Mouse (Mus musculus) c-Kit-positive CD71-negative TER-119-negative erythroid progenitor cells, embryonic 14.5 days (primary cell): ENCODE measurements at regions not wholly inside any gene's neighbourhood (a gene's known extent, or its start where the extent isn't known, plus 50 kb on each side); places are given as distances from the start of the nearest gene placed in this dataset.

ENCODE experiments used
- DNase-seq: peaks from one replicate; pipeline ENCODE4 v3.0.0-alpha.2; 2013; ENCODE audit warnings: low read depth

DNA sequence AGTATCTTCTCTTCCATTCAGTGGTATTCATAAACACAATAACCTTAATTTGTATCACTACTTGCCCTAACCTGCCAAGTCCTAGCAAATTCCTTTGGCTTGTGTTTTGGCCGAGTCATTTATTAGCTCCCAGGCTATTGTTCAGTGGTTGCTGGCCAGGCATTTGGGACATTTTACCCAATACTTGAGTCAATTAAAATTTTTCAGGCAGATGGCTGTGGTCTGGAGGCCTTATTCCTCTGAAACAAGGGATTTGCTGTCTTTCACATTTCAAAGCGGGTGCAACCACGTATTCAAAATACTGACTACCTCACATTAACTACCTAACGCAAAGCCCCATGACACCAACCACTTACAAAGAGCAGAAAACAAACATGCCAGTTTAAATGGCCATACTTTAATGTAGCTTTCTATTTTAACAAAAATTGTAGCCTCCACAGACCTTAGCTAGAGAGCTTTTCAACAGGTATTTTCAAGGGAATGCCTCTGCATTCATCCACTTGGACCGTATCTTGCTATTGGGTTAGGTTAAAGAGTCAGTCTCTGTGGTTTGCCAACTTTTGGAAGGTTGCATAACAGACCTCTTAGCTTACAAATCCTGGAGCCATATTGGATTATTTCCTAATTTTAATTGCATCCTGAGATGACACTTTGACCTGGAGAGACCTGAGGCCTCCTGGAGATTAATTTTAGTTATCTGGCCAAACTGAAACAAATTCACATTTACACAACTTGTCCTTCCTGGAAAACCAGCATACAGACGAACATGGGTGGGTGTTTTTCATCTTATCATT, 224.7 kb upstream of the Fam241a start:
- no peak for DNase-seq

DNA sequence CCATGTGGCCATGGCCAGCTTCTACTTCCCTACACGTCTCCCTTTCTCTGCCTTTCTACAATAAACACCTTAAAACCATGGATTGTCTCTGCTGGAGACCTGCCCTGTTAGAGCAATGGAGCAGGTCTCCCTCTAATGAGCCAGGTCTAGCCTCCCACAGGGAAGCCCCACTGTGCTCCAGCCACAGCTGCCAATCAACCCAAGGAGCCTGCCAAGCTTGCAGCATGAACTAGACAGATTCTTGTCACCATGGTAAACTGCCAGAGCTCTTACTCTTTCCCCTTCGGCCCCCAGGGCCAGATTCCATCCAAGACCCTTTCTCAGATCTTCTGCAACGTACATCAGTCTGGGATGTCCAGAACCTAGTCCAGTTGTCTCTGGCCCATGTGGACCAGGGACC, 217.1 kb upstream of the Fam241a start:
- DNase-seq = no peak

DNA sequence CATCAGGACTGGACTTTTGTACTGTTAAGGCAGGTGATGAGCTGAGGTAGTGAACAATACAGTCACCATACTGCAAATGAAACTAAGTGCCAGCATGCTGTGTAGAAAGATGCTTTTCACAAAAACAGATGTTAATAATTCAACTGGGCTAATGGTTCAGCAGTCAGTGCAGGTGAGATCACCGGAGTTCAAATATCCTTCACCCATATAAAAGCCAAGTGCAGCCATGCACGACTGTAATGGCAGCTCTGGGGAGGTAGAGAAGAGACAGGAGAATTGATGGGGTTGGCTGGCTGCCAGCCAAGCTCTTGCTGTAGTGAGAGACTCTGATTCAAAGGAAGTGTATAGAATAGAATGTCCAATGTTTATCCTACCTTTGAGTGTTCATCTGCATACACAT, 214.3 kb upstream of the Fam241a start:
- DNase-seq = no peak

DNA sequence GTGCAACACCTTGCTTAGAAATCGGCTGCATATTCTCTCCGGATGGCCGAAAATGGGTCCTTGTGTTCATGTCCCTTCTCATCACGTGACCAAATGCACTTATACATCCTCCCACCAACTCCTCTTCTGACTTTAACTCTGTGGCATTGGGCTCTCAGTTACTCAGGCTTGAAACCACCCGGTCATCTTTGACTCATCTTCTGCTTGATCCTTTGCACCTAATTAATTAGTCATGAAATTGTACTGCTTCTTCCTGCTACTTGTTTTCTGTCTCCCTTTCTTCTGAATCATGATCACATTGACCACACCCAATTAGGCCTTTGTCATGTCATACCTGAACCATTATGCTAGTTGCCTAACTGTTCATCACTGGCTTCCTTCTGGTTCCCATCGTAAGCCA, 208.4 kb upstream of the Fam241a start:
- DNase-seq = no peak

DNA sequence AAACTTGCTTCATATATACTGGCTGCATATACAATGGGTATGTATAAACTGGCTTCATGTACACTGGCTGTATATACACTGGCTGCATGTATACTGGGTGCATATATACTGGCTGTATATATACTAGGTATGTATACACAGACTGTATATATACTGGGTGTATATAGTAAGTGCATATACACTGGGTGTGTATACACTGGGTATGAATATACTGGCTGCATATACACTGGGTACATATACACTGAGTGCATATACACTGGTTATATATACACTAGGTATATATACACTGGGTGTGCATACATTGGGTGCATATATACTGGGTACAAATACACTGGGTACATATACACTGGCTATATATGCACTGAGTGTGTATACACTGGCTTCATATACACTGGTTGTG, 196.9 kb upstream of the Fam241a start:
- DNase-seq = no peak

DNA sequence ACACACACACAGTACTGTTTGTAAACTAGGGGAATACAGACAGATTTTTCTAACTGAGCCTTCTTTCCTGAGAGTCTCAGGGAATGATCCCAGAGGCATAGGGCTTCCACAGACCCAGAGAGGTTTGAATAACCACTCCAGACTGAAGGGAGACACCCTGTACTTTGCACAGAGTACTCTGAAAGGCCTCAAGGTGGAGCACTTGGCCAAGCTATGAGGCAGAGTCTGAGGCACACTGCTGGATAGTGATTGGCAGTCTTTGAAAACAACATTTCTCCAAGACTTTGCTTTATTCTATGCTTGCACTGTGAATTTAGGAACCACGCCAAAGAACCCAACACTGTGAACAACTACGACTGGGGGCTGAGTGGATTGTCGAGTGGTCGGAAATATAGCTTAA, 192.1 kb upstream of the Fam241a start:
- DNase-seq = peak; percentile 16

DNA sequence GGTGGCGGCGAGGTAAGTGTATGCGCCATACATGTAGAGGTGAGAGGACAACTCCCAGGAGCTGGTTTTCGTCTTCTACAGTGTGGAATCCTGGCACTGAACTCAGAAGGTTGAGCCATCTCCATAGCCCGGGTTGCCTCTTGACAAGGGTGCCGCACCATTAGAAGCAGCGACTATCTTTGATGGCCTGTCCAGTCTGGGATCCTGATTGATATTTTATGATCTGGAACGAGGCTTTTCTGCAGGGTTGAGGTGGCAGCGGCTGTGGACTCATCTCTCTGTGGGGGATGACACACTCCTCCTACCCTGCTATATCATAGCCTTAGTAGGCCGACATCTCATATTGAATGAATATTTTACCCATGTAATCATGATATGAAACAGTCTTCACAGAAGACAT, 191.0 kb upstream of the Fam241a start:
- no peak for DNase-seq

DNA sequence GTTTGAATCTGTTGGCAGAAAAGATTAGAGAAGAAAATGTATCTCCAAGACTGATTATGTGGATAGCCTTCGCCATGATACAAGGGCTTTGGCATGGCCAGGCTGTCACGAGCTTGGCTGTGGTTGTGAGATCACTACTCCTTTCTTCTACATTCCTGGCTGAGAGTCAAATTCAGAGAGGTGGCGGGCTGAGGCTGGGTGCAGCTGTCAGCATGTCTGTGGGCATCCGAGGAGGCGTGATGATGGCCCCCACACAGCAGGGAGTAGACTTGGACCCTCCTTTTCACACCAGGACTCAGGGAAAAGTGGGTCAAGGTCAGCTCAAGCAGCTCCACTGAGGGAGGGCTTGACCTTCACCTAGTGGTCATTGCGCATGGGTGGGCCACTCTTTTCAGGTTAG, 186.3 kb upstream of the Fam241a start:
- DNase-seq = no peak

DNA sequence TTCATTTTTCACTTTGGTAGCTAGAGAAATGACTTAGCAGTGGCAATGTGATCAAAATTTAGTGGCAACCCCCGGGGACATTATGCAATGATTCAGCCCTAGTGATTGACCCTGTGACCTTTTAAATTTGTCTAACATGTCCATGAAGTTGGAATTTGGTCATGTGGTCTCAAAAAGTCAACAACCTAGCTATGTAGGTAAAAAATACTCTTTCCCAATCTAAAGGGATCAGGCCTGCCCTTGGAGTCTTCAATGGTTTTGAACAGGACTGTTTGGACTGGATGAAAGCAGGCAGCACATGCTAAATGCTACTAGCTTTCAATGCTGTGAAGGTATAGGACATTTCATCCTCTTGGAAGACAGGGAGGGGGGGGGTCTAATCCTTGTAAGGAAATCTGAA, 185.3 kb upstream of the Fam241a start:
- DNase-seq = no peak

DNA sequence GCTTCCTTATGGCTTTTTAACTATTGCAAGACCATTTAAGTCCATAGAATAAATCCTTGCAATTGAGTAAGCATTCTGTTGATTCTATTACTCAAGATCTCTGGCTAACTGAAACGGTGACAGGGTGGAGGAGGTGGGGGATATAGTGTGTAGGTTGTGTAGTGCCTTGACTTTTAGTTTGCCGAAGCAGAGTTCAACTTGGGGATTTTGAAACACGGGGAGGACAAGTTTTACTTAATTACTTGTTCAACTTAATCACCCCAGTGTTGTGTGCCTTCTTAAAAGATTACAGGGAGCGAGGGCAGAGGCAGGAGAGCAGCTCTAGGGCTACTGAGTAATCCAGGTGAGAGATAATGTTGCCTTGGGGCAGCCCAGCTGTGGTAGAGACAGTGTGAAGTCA, 171.7 kb upstream of the Fam241a start:
- no peak for DNase-seq

DNA sequence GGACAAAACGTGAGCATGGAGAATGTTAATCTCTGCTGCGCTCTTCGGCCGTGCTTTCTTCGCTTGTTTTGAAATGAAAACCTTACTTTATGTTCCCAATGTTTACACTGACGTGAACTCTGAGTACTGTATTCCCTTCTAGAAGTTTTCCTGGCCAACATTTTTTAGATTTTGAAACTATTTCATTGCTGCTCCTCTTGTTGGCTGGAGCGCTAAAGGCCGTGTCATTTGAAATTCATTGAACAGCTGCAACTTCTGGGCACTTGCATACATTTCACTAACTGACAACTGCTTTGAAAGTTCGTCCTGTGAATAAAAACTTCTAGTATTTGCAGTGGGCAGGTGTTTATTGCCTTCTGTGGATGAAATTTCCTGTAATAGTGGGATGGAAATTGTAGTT, 157.9 kb upstream of the Fam241a start:
- DNase-seq = no peak

DNA sequence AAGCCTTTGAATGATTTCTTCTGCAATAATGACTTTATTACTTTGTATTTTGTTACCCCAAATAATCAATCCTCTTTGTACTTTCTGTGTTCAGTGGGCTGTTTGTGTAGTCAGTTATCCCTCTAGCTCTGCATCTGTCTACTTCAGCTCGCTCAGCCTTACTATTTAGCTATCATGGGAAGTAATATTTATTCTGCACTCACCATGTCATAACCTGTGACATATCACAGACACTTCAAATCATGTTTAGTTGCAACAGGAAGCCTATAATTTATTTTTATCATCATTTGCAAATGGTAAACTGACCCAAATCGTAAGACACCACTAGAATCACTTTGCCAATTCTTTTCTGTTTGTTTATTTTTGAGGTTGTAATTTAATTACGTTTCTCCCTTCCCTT, 147.6 kb upstream of the Fam241a start:
- no peak for DNase-seq

DNA sequence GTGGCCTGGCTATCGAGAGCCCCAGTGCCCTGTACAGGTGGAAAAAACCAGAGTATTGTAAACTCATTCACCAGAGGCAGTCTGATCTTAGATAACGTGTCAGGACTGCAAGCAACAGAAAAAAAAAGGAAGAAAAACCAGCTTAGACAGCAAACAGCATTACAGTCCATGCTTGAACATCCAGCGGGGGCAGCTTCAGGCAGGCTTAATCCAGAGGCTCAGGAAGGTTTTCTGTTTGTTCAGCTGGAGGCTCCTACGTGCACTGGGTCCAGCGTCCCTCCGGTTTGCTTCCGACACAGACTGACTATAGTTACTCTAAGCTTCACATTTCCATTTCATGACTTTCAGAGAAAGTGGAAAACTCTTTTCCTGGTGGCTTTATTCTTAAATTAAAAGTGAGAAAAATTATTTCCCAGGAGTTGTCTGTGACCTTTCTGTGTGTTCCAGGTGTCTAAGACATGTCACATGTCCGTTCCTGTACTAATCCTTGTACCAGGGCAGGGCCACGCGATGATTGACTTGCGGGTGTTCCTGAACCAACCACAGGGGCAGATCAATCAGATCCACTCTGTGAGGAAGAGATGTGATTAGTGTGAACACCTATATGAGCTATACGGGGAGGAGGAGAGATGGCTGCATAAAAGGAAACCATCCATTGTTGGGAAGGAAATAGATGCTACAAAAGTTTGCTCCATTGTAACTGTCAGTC, 144.4 kb upstream of the Fam241a start:
- no peak for DNase-seq

DNA sequence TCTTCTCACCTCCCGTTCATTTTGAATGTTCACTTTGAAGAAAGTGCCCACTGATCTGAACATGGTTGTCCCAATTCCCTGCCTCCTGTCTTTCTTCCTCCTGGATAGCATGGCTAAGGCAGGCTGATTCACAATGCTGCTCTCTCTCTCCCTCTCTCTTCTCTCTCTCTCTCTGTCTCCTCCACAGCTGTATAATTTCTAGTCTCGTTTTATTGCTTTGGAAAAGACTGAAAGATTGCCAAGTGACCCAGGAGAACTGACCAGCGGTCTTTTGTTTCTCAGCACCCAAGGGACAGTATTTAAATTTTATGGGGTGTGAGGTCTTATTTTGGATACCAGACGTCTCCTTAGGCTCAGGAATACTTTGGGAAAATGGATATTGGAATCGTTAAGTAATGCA, 143.1 kb upstream of the Fam241a start:
- DNase-seq = no peak

DNA sequence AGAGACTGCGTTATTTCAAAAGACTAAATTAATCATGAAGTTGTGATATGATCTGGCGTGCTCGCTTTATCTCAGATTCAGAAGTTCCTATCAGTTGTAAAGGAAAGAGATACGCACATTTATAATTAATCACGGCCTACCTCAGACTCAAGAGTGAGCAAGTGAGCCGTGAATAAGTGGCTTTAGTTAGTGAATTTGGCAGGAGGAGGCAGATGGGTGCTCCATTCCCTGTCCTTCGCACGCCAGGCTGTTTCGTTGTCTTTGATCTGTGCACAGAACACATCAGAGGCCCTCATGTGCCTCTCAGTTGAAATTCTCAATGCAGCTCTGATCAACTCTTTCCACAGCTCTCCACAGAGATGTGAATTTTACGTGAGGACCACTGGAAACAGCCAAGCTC, 140.4 kb upstream of the Fam241a start:
- no peak for DNase-seq

DNA sequence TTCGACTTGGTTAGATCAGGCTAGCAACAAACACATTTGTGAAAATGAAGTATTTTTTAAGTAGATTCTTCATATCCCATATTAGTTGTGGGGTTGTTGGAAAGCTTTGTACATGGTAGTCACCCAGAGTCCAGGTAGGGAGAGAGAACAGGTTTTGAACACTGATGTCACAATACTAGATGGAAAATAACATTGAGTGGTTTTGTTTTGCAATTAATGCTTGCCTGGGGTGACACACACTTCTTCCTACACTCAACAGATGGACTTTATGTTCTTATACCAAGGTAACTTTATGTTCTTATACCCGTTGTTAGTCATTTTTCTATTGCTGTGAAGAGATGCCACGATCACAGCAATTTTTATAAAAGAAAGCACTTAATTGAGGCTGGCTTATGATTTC, 134.2 kb upstream of the Fam241a start:
- DNase-seq = no peak

DNA sequence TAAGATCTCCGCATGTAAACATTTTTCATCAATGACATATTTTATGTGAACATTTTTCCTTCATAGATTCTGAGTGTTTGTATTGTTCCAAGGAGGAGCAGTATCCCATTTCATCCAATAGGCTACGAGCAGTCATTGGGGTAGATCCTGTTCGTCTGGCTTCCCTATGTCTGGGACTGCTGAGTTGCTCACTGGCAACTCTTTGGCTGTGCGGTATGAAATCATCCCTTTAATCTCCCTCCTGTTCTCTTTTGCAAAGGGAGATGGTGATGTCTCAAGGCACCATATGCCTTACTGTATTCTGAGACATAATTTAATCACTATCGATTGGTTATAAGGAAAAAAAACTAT, 133.4 kb upstream of the Fam241a start:
- no peak for DNase-seq

DNA sequence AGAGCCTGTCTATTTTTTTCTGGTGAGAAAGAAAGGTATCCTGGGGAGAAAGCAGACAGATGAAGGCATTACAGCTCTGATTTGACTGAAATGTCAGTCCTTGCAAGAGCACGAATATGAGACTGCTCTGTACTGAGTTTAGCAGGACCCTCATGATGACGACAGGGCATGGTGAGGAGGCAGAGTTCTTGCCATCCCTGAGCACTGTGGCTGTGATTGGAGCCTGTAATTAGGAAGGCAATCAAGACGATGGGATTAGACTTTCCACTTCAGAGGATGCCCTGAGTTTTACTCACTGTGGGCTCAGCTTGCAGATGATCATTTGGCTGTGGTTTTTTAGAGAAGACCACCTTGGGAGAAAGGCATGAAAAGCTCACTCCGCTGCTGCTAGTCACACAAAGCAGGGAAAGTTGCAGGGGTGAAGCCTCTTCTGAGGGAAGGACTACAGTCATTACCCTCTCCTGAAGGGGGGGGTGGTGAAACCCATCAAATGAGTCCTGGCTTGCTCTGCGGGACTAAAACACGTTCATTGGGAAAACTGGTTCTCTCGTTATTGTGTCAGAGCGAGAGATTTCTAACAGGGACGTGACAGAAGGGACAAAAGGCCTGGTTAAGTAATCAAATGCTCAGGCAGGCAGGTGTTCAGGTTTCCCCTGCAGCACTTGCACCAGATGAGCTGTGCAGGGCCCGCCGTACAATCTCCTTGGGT, 132.9 kb upstream of the Fam241a start:
- no peak for DNase-seq

DNA sequence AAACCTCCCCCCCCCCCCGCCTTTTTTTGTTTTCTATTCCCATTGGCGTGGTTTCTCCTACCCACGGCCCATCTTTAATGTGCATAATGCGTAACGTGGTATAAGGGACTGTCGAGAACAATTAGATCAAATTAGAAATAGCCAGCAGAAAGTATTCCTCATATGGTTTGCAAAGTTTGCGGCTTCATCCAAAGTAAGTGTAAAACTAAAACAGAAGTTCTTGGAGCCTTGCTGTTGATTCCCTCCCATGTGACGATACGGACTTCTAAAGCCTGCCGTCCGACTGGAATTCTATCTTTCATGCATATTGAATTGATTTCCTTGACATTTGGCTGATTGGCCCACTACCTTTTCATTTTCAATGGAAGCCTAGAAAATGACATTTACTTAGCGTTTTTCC, 128.7 kb upstream of the Fam241a start:
- no peak for DNase-seq

DNA sequence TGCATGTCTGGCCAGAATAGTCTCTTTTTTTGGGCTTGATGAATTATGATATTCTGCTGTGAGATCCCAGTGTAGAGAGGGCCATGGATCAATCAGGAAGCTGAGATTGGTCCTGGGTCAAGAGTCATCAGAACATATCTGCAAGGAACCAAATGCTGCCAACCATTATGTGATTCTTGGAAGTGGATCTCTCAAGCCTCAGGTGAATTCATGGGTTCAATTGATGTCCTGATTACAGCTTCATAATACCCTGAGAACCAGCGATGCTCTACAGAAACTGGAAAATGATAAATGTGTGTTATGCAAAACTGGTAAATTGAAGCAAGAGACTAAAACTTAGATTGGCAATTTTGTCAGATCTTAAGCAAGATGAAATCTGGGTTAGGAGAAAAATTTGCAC, 118.8 kb upstream of the Fam241a start:
- DNase-seq = no peak

DNA sequence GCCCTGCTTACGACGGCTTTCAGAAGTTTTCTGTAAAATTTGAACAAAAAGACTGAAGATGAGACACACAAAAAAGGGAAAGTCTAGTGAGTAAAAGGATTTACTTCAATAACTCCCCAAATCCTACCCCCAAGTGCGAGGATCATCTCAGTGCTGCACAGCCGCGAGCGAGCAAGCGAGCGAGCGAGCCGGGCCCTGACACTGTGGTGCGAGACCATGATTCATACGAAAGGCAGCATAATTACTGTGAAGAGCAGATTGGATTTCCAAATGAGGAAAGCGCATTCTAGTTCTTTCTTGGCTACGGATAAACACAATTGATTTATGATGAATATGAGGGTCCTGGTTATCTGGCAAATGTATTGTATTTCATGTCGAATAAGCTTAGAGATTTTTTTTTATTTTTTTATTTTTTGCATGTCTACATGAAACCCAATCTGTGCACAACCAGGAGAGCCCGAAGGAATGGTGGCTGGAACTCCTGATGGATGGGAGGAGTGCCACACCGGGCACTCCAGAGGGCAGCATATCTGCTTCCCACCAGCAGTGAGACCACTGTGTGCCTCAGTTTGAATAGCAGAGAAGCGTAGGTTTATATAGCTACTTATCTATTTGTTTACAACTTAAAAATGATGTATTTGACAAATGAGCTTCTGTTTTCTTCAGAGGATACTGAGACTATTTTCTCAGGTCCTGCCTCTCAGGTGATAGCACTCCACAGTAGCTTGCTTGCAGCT, 106.9 kb upstream of the Fam241a start:
- no peak for DNase-seq

DNA sequence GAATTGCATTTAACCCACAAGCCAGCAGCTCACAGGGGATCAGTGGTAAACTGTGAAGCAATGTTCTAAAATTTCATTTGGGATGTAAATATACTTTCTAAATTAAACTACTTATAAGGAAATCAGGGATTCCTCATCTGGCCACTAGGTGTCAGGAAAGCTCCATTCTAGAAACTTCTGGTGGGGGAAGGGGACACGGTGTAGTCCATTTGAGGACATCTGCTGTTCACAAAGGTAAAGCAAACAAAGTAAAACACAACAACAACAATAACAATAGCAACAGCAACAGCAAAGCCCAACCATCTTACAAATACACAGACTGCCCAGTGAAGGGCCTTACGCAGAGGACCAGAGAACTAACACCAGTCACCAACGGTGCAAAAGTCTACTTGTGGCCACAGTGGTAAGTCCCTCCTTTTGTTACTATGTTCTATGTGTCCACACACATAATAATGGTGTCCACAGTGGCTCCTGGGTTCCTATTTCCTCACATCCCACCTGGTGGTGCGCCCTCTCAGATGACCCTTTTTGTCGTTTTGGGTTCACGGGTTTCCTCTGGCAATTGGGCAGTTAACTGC, 105.9 kb upstream of the Fam241a start:
- peak; percentile 20 for DNase-seq
